11 mouse cellular contexts compared by ENCODE assay signal in genomic region chr4:152610026-152610425, GRCm38 (mm10).
"Had no signal": no experiment of that assay in that cellular context is flagged by ENCODE, and none has a peak within 500 bp of the region (broad histone marks: within the 10 kb centered on the region; RNA-seq: fewer than 3 reads in every experiment).

No protein-coding gene starts in this region.

- DNase-seq: gastrocnemius, adult 2 months; gastrocnemius, postnatal 10 days; gastrocnemius, postnatal 25 days; heart, adult 18-20 months; heart, postnatal 10 days; heart, postnatal 4 days; kidney, adult 18-20 months; kidney, adult 9 months; kidney, postnatal 4 days; liver; liver, embryonic 13.5 days had no signal
